Mouse (Mus musculus) T-helper 2 cell (primary cell): ENCODE data around the gene Tbck.

Experiments
- in situ Hi-C: fragments of 300-600 bp; cut with MboI, MseI; formaldehyde crosslinking; loops from one replicate; pipeline ENCODE4 v1.15.1; 2025; ENCODE audit warnings: high pct_unique_total_duplicates

Tbck gene

GRCm38 (mm10) chr3:132756274-132756673 is 72.3 kb downstream of the Tbck start:
- in situ Hi-C loops = loop anchor here (5.0 kb wide), 1 partner anchor 39 kb away; no protein-coding TSS in a partner anchor

- in situ Hi-C loops = no loop called here
Measured at GRCm38 (mm10) chr3:132766033-132766726, 82.2 kb downstream of the Tbck start.

- in situ Hi-C loops = no loop called here
Measured at GRCm38 (mm10) chr3:132772054-132772453, 88.1 kb downstream of the Tbck start.

GRCm38 (mm10) chr3:132776686-132777085 is 92.7 kb downstream of the Tbck start:
- in situ Hi-C loops = no loop called here

- in situ Hi-C loops = no loop called here
Measured at GRCm38 (mm10) chr3:132781103-132781502, 97.2 kb downstream of the Tbck start.

GRCm38 (mm10) chr3:132783087-132783486 is 99.1 kb downstream of the Tbck start:
- in situ Hi-C loops = no loop called here

- in situ Hi-C loops = no loop called here
Measured at GRCm38 (mm10) chr3:132784732-132785131, 100.8 kb downstream of the Tbck start.

- in situ Hi-C loops = no loop called here
Measured at GRCm38 (mm10) chr3:132786690-132787089, 102.7 kb downstream of the Tbck start.

- in situ Hi-C loops = no loop called here
Measured at GRCm38 (mm10) chr3:132787775-132788174, 103.8 kb downstream of the Tbck start.

- in situ Hi-C loops = no loop called here
Measured at GRCm38 (mm10) chr3:132791140-132791539, 107.2 kb downstream of the Tbck start.

GRCm38 (mm10) chr3:132800196-132800595 is 116.3 kb downstream of the Tbck start:
- in situ Hi-C loops = no loop called here

- in situ Hi-C loops = no loop called here
Measured at GRCm38 (mm10) chr3:132801910-132802309, 118.0 kb downstream of the Tbck start.

- in situ Hi-C loops = no loop called here
Measured at GRCm38 (mm10) chr3:132807888-132808579, 124.1 kb downstream of the Tbck start.

GRCm38 (mm10) chr3:132808951-132809350 is 125.0 kb downstream of the Tbck start:
- in situ Hi-C loops = no loop called here

GRCm38 (mm10) chr3:132811791-132812190 is 127.8 kb downstream of the Tbck start:
- in situ Hi-C loops = no loop called here

- in situ Hi-C loops = no loop called here
Measured at GRCm38 (mm10) chr3:132812356-132812755, 128.4 kb downstream of the Tbck start.

GRCm38 (mm10) chr3:132813147-132813546 is 129.2 kb downstream of the Tbck start:
- in situ Hi-C loops = no loop called here

- in situ Hi-C loops = no loop called here
Measured at GRCm38 (mm10) chr3:132813706-132814497, 130.0 kb downstream of the Tbck start.

- in situ Hi-C loops = no loop called here
Measured at GRCm38 (mm10) chr3:132814791-132815496, 131.0 kb downstream of the Tbck start.

- in situ Hi-C loops = no loop called here
Measured at GRCm38 (mm10) chr3:132815497-132816326, 131.8 kb downstream of the Tbck start.

- in situ Hi-C loops = no loop called here
Measured at GRCm38 (mm10) chr3:132819408-132819807, 135.5 kb downstream of the Tbck start.
